Mouse (Mus musculus) forebrain, embryonic 10.5 days (tissue): ENCODE measurements around the gene Gse1. TPM values are rescaled to one million over a fixed set of nuclear protein-coding genes. Genes with fewer than 3 reads are reported as not detected.

Experiments used
- DNase-seq: peaks from one replicate; pipeline ENCODE4 v3.0.0-alpha.2; 2017; ENCODE audit warnings: low spot score; ENCODE audit errors: extremely low spot score
- H3K27ac ChIP-seq: fragments of 300-500 bp; sonication (generic); 2 replicates; pipeline ENCODE4 v1.5.1; 2016; ENCODE audit warnings: mild to moderate bottlenecking
- H3K27me3 ChIP-seq: fragments of 300-500 bp; sonication (generic); 2 replicates; pipeline ENCODE4 v1.6.1; 2016; ENCODE audit warnings: mild to moderate bottlenecking; ENCODE audit not compliant: poor library complexity, severe bottlenecking
- H3K36me3 ChIP-seq: fragments of 300-500 bp; sonication (generic); replicated peaks from 2 replicates; pipeline ENCODE4 v1.6.1; 2016; ENCODE audit warnings: mild to moderate bottlenecking, moderate library complexity
- H3K4me1 ChIP-seq: fragments of 300-500 bp; sonication (generic); 2 replicates; pipeline ENCODE4 v1.6.1; 2016
- H3K4me3 ChIP-seq: fragments of 300-500 bp; sonication (generic); 2 replicates; pipeline ENCODE4 v1.5.1; 2016; ENCODE audit warnings: mild to moderate bottlenecking, moderate library complexity
- H3K9me3 ChIP-seq: fragments of 300-500 bp; sonication (generic); 2 replicates; pipeline ENCODE4 v1.6.1; 2016; ENCODE audit warnings: mild to moderate bottlenecking, moderate library complexity
- WGBS: fragments of 180-500 bp; shearing (Covaris S2); methylation state at CpG from one replicate; pipeline ENCODE4 v1.1.7; 2016; 5-methylcytosine and 5-hydroxymethylcytosine counted together
- polyA plus RNA-seq: library from polyadenylated mRNA; unstranded; fragments of >200 nt; fragmentation: Nextera tagmentation; extraction: Ambion mirVana; gene quantifications from 2 replicates; pipeline ENCODE4 v1.2.1, GENCODE M21; 2016

Gene Gse1
- polyA plus RNA-seq, 1 experiment from 2014 or later, result 12.0 TPM

DNA sequence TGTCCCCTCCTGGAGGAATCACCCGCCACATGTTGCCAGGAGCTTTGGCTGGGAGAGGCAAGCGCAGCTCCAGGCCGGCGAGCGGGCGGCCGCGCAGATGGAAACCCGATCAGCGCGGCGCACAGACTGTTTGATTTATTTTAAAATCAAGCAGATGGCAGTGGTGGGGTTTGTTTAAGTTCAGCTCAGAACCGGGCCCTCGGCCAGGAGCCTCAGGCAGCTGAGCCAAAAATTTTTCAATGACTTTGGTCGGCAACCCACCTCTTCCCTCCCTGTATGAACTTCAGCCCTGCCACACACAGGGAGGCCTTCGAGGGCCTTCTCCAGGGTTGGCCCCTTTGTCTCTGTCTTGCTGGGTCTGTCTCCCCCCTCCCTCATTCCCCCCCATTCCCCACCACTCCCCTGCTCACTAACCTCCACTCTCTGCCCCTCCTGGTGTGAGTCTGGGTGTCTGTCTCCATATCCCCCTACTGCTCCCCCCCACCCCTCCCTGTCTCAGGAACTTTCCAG is 36.7 kb downstream of the Gse1 start:
- Histone ChIP-seq H3K4me3 (peak overlapping the region; percentile 24), H3K4me1 (peaks cover 95% of the 10 kb centered on the region), H3K36me3 (no peaks in the 10 kb centered on the region; the same call in 1 of the 2 replicates), H3K9me3 (no peaks in the 10 kb centered on the region), H3K27ac (peak overlapping the region; percentile 91), H3K27me3 (peaks cover 44% of the 10 kb centered on the region)
- DNase-seq, result peak; percentile 63
- 13% methylated on average over 16 of the region's 16 CpGs for WGBS

DNA sequence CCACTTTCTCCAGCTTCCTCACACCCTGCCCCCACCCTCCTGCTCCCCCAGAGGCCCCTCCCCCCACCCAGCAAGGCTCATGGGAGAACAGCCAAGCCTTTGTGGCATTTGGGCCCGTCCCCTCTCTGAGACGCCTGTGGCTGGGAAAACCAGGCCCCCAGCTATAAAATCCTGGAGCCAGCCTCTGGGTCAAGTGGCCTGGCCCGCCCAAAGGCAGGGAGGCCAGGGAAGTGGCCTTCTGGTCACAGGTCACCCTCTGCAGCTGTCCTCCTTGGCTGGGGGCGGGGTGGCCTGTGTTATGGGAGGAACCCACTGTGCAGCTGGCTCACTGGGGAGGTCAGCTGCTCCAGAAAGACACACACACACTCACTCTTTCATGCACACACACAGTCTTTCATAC is 37.2 kb downstream of the Gse1 start:
- peaks cover 49% of the 10 kb centered on the region for H3K27me3 ChIP-seq
- H3K27ac ChIP-seq, result peak overlapping the region; percentile 91
- DNase-seq, result peak; percentile 73
- WGBS, result 4% methylated on average over 4 of the region's 4 CpGs
- peaks cover 95% of the 10 kb centered on the region for H3K4me1 ChIP-seq
- H3K9me3 ChIP-seq, result no peaks in the 10 kb centered on the region
- peak overlapping the region; percentile 24; the same call in 1 of the 2 replicates for H3K4me3 ChIP-seq
- H3K36me3 ChIP-seq, result no peaks in the 10 kb centered on the region; the same call in 1 of the 2 replicates

DNA sequence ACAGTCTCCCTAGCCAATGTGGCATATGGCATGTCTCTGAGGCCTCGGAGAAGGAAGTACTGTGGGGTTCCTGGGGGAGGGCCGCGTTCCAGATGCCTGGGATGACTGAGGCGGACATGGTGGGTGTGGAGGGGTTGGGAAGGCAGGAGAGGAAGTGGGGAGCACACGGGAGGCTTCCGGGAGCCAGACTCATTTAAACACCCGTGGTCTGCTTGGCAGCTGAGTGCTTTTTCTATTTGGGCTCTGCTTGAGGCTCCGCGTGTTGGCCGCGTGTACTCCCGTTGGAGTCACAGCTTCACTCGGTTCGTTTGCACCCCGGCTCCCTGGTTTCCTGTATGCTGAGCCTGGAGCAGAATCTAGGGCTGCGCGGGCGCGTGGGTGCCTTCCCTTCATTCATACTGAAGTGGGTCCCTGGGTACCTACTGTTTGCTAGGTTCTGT is 40.3 kb downstream of the Gse1 start:
- DNase-seq, result no peak
- H3K36me3 ChIP-seq, result no peaks in the 10 kb centered on the region
- H3K27me3 ChIP-seq, result peaks cover 44% of the 10 kb centered on the region
- peaks cover 92% of the 10 kb centered on the region for H3K4me1 ChIP-seq
- WGBS, result 82% methylated on average over 19 of the region's 19 CpGs
- peak overlapping the region; percentile 91; the same call in 1 of the 2 replicates for H3K27ac ChIP-seq
- H3K9me3 ChIP-seq, result no peaks in the 10 kb centered on the region
- no peak overlapping the region for H3K4me3 ChIP-seq

DNA sequence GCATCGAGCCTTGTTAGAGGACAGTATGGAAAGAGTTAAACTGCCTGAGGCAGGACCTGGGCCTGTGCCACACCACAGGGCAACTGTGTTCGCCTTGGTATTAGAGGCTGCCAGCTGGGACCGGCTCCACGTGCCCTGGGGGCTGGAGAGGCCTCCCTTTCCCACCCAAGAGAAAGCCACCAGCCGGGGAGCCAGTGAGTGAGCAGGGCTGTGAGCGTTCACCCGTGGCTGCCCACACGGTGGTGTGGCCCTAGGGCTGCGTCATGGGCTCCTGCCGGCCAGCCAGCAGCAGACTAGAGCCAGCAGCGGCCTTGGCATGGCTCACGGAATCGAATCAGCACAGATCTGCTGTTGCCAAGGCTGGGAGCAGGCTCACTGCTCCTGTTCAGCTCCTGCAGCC is 42.2 kb downstream of the Gse1 start:
- 82% methylated on average over 13 of the region's 13 CpGs for WGBS
- no peak for DNase-seq
- Histone ChIP-seq H3K27me3 (peaks cover 50% of the 10 kb centered on the region), H3K4me1 (peaks cover 92% of the 10 kb centered on the region), H3K27ac (peak overlapping the region; percentile 68), H3K36me3 (no peaks in the 10 kb centered on the region), H3K9me3 (no peaks in the 10 kb centered on the region), H3K4me3 (no peak overlapping the region)

DNA sequence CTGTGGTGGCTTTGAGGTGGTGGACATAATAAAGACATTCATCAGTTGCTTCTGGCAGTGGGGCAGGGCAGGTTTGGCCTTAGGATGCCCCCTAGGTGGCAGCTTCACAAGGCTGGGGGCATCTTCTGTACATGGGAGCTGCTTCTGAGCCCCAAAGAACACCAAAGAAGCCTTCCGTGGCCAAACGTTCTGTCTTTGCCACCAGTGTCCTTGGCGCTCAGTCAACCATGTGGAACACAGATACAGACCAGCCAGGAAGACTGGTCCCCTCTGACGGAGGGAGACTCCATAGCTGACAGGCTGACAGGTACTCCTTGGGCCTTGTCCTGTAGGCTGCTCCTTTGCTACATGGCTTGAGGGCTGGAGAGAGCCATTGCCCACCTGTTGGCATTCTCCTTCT is 45.2 kb downstream of the Gse1 start:
- Histone ChIP-seq H3K27me3 (peaks cover 60% of the 10 kb centered on the region), H3K4me3 (no peak overlapping the region), H3K27ac (peak overlapping the region; percentile 12; the same call in 1 of the 2 replicates), H3K9me3 (no peaks in the 10 kb centered on the region), H3K4me1 (peaks cover 92% of the 10 kb centered on the region), H3K36me3 (no peaks in the 10 kb centered on the region)
- no peak for DNase-seq
- WGBS, result 86% methylated on average over 4 of the region's 4 CpGs

DNA sequence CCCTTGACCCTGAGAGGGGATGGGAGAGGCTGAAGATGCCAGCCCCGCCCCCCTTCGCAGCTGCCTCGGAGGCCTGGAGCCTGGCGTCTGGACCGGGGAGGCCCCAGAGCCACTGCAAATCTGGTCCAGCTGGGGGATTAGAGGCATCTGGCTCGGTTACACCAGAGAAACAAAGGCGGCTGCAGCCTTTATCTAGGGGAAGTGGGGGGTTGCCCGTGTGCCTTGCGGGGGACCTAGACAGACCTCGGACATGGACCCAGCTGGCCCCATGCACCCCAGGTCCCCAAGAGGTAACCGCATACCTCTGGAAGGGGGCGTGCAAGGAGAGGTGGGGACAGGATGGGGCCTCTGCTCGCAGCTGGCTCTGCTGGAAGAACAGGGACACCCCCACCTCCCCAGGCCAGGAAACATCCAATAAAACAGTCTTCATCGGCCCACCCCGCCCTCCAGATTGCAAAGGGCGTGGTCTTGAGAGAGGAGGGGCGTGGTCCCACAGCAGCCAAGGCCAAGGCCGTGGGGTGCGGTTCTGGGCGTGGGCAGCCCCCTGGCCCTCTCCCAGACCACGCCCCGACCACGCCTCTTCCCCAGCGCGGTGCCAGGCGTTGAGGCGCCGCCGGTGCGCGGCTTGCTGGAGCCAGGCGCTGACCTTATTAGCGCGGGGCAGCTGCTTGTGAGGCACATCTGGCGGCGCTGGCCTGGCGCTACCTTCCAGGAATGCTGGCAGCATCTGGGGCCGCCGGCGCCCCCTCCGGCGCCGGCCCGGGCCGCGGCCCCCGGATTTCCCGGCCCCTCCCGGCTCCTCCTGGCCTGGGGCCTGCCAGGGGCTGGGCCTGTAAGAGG is 48.0 kb downstream of the Gse1 start:
- Histone ChIP-seq H3K27ac (peak overlapping the region; percentile 91), H3K9me3 (no peaks in the 10 kb centered on the region), H3K36me3 (no peaks in the 10 kb centered on the region), H3K4me3 (peak overlapping the region; percentile 50), H3K4me1 (peaks cover 81% of the 10 kb centered on the region), H3K27me3 (peaks cover 73% of the 10 kb centered on the region)
- WGBS, result under 1% methylated on average over 49 of the region's 49 CpGs
- DNase-seq, result peak; percentile 91

DNA sequence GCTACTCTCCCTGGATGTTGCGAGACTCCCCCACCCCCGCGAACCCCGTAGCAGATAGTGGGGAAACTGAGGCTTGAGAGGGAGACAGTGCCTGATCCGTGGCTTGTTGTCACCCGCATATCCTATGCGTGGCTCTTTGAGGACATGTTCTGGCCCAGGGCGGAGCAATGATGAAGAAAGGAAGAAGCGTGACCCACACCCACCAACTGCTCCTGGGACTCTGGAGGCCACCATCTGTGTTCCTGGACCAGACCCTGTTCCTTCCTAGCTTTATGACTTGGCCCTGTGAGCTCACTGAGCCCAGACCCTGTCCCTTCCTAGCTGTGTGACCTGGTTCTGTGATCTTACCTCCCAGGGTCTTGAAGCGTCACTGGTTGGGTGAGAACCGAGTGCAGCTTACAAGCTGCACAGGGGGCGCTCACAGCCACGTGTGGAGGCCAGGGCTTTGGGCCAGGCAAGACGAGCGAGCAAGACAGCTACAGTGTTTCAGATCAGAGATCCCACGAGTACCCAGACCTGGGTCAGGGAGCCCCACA is 48.7 kb downstream of the Gse1 start:
- H3K4me3 ChIP-seq, result peak overlapping the region; percentile 50
- H3K27me3 ChIP-seq, result peaks cover 73% of the 10 kb centered on the region
- peaks cover 82% of the 10 kb centered on the region for H3K4me1 ChIP-seq
- no peaks in the 10 kb centered on the region for H3K9me3 ChIP-seq
- H3K27ac ChIP-seq, result peak overlapping the region; percentile 91
- no peaks in the 10 kb centered on the region for H3K36me3 ChIP-seq
- no peak for DNase-seq
- 8% methylated on average over 16 of the region's 16 CpGs for WGBS

DNA sequence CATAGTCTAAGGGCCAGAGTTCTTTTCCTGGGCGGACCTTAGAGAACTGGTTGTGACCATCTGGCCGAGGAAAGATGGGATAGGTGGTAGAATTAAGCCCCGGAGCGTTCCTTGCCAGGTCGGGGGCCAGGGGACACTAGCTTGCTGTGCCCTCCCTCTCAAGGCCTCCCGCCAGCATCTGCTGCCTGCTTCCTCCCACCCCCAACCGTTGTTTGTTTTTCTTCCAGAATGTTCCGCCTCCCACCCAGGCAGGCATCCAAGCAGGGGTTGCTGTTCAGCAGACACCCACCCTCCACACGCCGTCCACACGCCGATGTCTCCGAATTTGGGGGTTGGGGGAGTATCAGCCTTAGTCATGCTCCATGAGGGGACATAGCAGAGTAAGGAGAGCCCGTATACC is 49.8 kb downstream of the Gse1 start:
- H3K4me3 ChIP-seq, result no peak overlapping the region
- 76% methylated on average over 14 of the region's 14 CpGs for WGBS
- H3K9me3 ChIP-seq, result no peaks in the 10 kb centered on the region
- H3K27ac ChIP-seq, result peak overlapping the region; percentile 91; the same call in 1 of the 2 replicates
- no peak for DNase-seq
- no peaks in the 10 kb centered on the region for H3K36me3 ChIP-seq
- H3K27me3 ChIP-seq, result peaks cover 76% of the 10 kb centered on the region
- peaks cover 88% of the 10 kb centered on the region for H3K4me1 ChIP-seq

DNA sequence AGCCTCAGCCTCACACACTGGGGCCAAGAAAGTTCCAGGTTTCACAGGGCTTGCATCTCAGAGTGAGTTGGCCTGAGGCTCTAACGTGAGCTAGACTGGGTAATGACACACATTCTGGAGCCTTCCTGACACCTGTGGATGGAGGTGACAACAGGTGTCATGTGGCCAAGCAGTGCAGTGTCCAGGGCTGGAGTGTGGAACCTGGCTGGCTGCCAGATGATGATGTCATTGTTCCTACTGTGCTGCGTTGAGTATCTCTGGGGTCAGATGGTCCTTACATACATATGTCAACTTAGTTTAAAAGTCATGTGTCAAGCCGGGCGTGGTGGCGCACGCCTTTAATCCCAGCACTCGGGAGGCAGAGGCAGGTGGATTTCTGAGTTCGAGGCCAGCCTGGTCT is 51.2 kb downstream of the Gse1 start:
- peaks cover 76% of the 10 kb centered on the region for H3K27me3 ChIP-seq
- H3K9me3 ChIP-seq, result no peaks in the 10 kb centered on the region
- no peak overlapping the region for H3K4me3 ChIP-seq
- H3K4me1 ChIP-seq, result peaks cover 88% of the 10 kb centered on the region
- no peaks in the 10 kb centered on the region for H3K36me3 ChIP-seq
- WGBS, result 94% methylated on average over 8 of the region's 8 CpGs
- no peak for DNase-seq
- H3K27ac ChIP-seq, result no peak overlapping the region

DNA sequence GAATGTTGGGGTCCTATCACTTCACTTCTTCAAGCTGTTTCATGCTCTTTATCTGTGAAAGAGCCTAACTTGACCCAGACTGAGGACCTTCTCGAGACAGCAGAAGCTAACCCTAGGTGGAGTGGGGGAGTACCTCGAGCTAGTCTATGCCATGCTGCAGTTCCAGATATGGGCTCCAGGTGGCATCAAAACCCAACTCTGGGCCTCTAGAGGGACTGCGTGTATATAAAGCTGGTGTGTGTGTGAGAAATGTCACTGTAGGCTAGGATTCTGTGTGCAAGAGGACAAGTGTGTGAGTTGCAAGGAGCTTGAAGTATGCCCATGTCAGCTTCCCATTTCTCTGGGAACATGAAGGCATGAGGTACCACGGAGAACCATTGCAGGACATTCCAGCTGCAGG is 53.2 kb downstream of the Gse1 start:
- WGBS, result 26% methylated on average over 4 of the region's 4 CpGs
- no peak overlapping the region for H3K4me3 ChIP-seq
- H3K4me1 ChIP-seq, result peaks cover 88% of the 10 kb centered on the region
- no peaks in the 10 kb centered on the region for H3K36me3 ChIP-seq
- DNase-seq, result peak; percentile 72
- peak overlapping the region; percentile 52; the same call in 1 of the 2 replicates for H3K27ac ChIP-seq
- no peaks in the 10 kb centered on the region for H3K9me3 ChIP-seq
- peaks cover 79% of the 10 kb centered on the region for H3K27me3 ChIP-seq

DNA sequence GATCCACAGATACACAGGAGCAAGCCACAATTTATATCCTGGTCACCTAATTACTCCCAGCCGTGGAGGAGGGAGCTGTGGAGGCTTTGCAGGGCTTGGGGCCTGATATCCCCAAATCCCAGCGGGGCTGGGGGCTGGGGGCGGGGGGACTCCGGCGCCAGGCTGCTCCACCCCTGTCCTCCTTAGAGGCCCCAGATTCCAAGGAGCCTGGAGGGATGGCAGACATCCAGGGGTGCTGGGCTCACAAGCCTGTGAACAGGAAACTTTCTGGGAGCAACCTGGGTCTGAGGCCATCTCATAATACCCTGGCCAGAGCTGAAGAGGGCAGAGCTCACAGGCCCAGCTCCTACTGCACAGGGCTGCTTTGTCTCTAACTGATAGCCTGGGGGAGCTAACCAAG is 54.2 kb downstream of the Gse1 start:
- Histone ChIP-seq H3K27me3 (peaks cover 77% of the 10 kb centered on the region), H3K27ac (peak overlapping the region; percentile 80), H3K4me1 (peaks cover 81% of the 10 kb centered on the region), H3K9me3 (no peaks in the 10 kb centered on the region), H3K36me3 (no peaks in the 10 kb centered on the region), H3K4me3 (no peak overlapping the region)
- 43% methylated on average over 5 of the region's 5 CpGs for WGBS
- DNase-seq, result no peak

DNA sequence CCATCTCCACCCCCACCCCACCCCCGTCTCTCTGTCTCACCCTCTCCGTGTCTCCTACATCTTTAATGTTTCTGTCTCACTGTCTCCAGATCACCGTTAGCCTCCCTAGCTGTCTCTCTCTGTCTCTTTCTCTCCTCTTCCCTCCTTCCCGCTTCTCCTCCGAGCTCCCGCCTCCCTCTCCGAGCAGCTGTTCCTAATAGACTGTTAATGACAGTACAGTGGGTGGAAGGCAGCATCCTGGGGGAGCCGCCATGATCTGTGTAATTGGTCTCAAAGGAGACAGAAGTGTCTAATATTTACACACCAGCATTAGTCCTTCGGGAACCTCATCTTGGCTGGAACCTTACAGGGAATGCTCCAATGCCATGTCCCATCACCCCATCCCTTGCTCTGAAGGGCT is 56.0 kb downstream of the Gse1 start:
- Histone ChIP-seq H3K4me3 (no peak overlapping the region), H3K9me3 (no peaks in the 10 kb centered on the region), H3K27ac (peak overlapping the region; percentile 80), H3K27me3 (peaks cover 72% of the 10 kb centered on the region), H3K4me1 (peaks cover 84% of the 10 kb centered on the region), H3K36me3 (no peaks in the 10 kb centered on the region)
- 53% methylated on average over 9 of the region's 9 CpGs for WGBS
- DNase-seq, result no peak

DNA sequence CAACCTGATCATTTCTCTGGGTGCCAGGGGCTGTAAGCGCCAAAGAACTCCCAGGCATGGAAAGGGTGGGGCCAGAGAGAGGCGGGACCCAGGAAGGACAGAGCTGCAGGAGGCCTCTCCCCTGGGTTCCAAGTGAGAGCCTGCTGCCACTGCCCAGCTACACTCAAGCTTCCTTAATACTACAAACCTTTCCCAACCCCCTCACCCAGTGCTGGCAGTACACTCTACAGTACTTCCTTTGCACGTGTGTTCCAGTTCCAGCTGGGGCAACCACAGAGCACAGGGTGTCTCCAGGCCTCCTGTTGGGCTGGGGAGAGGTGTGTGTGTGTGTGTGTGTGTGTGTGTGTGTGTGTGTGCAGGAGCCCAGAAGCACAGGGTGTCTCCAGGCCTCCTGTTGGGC is 56.8 kb downstream of the Gse1 start:
- peaks cover 91% of the 10 kb centered on the region for H3K4me1 ChIP-seq
- 51% methylated on average over 3 of the region's 3 CpGs for WGBS
- peaks cover 75% of the 10 kb centered on the region for H3K27me3 ChIP-seq
- no peaks in the 10 kb centered on the region for H3K9me3 ChIP-seq
- no peak overlapping the region for H3K4me3 ChIP-seq
- DNase-seq, result no peak
- no peaks in the 10 kb centered on the region for H3K36me3 ChIP-seq
- peak overlapping the region; percentile 80 for H3K27ac ChIP-seq
